Mouse (Mus musculus) CH12.LX (cell line): ENCODE data around the gene Ttll8. TPM values are rescaled to one million over a fixed set of nuclear protein-coding genes. Genes with fewer than 3 reads are reported as not detected.

Experiments
- DNase-seq: peaks from one replicate; pipeline ENCODE4 v3.0.0-alpha.2; 2013; ENCODE audit errors: extremely low read depth
- H3K27ac ChIP-seq: 2 replicates; pipeline ENCODE4 v1.5.1; 2012; ENCODE audit warnings: low read depth, mild to moderate bottlenecking, control low read depth, moderate library complexity; ENCODE audit not compliant: insufficient read depth
- H3K27me3 ChIP-seq: replicated peaks from 2 replicates; pipeline ENCODE3; 2012; ENCODE audit warnings: inconsistent platforms
- H3K36me3 ChIP-seq, 2 experiments: replicated peaks in 1 of 2; 2 replicates each; pipeline versions ENCODE3 to v1.6.1; 2012; ENCODE audit warnings: inconsistent platforms in 1 of 2, low read length in 1 of 2, mild to moderate bottlenecking in 1 of 2, mixed read lengths in 1 of 2, moderate library complexity in 1 of 2; ENCODE audit not compliant: control insufficient read depth in 1 of 2, insufficient read depth in 1 of 2
- H3K4me1 ChIP-seq, 2 experiments: 2 replicates each; pipeline ENCODE4 v1.6.1; 2012; ENCODE audit warnings: inconsistent platforms in 1 of 2, moderate library complexity in 1 of 2; ENCODE audit not compliant: insufficient read depth in 2 of 2, control insufficient read depth in 1 of 2
- H3K4me2 ChIP-seq: 2 replicates; pipeline ENCODE4 v1.6.1; 2012; ENCODE audit warnings: low read depth, mild to moderate bottlenecking, control low read depth; ENCODE audit not compliant: poor library complexity, insufficient read depth, severe bottlenecking
- H3K4me3 ChIP-seq, 3 experiments: fragments of 150-350 bp in 1 of 3; sonication (generic) in 1 of 3; replicated peaks in 1 of 3; 2 replicates each; pipeline versions ENCODE3 to v1.5.1; 2011 to 2012; ENCODE audit warnings: low read depth in 2 of 3, low read length in 2 of 3, mild to moderate bottlenecking in 2 of 3, moderate library complexity in 2 of 3, control low read depth in 1 of 3, improper control_type of control experiment in 1 of 3, inconsistent platforms in 1 of 3, mixed read lengths in 1 of 3; ENCODE audit not compliant: poor library complexity in 1 of 3
- H3K79me2 ChIP-seq: replicated peaks from 2 replicates; pipeline ENCODE4 v1.6.1; 2012; ENCODE audit warnings: mild to moderate bottlenecking, moderate library complexity; ENCODE audit not compliant: control insufficient read depth, poor library complexity, insufficient read depth, severe bottlenecking; ENCODE audit errors: extremely low read depth
- H3K9ac ChIP-seq: 2 replicates; pipeline ENCODE4 v1.6.1; 2012; ENCODE audit warnings: low read depth, mild to moderate bottlenecking, control low read depth, moderate library complexity; ENCODE audit not compliant: insufficient read depth
- H3K9me3 ChIP-seq: replicated peaks from 2 replicates; pipeline ENCODE3; 2012; ENCODE audit warnings: low read length, inconsistent platforms, mixed read lengths
- CHD1 ChIP-seq: IDR thresholded peaks from 2 replicates; pipeline ENCODE4 v1.6.1; 2012; ENCODE audit warnings: low read depth, low read length, improper control_type of control experiment, inconsistent platforms
- CHD2 ChIP-seq: IDR thresholded peaks from 2 replicates; pipeline ENCODE4 v1.6.1; 2011; ENCODE audit warnings: low read length, improper control_type of control experiment
- CTCF ChIP-seq, 2 experiments: IDR thresholded peaks in 1 of 2; conservative IDR thresholded peaks in 1 of 2; 2 replicates each; pipeline ENCODE4 v1.5.1; 2011 to 2012; ENCODE audit warnings: low read depth in 2 of 2, low read length in 2 of 2, improper control_type of control experiment in 1 of 2, inconsistent platforms in 1 of 2, mild to moderate bottlenecking in 1 of 2, moderate library complexity in 1 of 2
- ETS1 ChIP-seq: conservative IDR thresholded peaks from 2 replicates; pipeline ENCODE4 v1.6.1; 2012; ENCODE audit warnings: low read depth, mild to moderate bottlenecking, inconsistent platforms, low read length, improper control_type of control experiment, moderate library complexity
- GABPA ChIP-seq: IDR thresholded peaks from 2 replicates; pipeline ENCODE4 v1.6.1; 2012; ENCODE audit warnings: low read depth, low read length, improper control_type of control experiment, inconsistent platforms; ENCODE audit not compliant: insufficient replicate concordance
- JUN ChIP-seq: IDR thresholded peaks from 2 replicates; pipeline ENCODE4 v1.6.1; 2011; ENCODE audit warnings: low read depth, mild to moderate bottlenecking, low read length, improper control_type of control experiment, moderate library complexity; ENCODE audit not compliant: insufficient read depth
- KAT2A ChIP-seq: IDR thresholded peaks from 2 replicates; pipeline ENCODE4 v1.6.1; 2012; ENCODE audit warnings: low read length, improper control_type of control experiment, inconsistent platforms; ENCODE audit not compliant: insufficient replicate concordance
- MAFK ChIP-seq: IDR thresholded peaks from 2 replicates; pipeline ENCODE4 v1.6.1; 2011; ENCODE audit warnings: low read length, improper control_type of control experiment; ENCODE audit not compliant: insufficient replicate concordance
- MAZ ChIP-seq: IDR thresholded peaks from 2 replicates; pipeline ENCODE4 v1.6.1; 2012; ENCODE audit warnings: low read depth, mild to moderate bottlenecking, inconsistent platforms, low read length, improper control_type of control experiment, moderate library complexity
- MYC ChIP-seq: IDR thresholded peaks from 2 replicates; pipeline ENCODE4 v1.6.1; 2011; ENCODE audit warnings: low read depth, mild to moderate bottlenecking, improper control_type of control experiment, low read length
- NRF1 ChIP-seq: IDR thresholded peaks from 2 replicates; pipeline ENCODE4 v1.6.1; 2014; ENCODE audit warnings: low read depth, mild to moderate bottlenecking, inconsistent platforms, low read length, improper control_type of control experiment, moderate library complexity
- PAX5 ChIP-seq: IDR thresholded peaks from 2 replicates; pipeline ENCODE4 v1.6.1; 2012; ENCODE audit warnings: low read length, inconsistent platforms, mixed read lengths
- POLR2A ChIP-seq: IDR thresholded peaks from 2 replicates; pipeline ENCODE4 v1.6.1; 2011; ENCODE audit warnings: low read depth, mild to moderate bottlenecking, improper control_type of control experiment, low read length
- RAD21 ChIP-seq: IDR thresholded peaks from 2 replicates; pipeline ENCODE4 v1.6.1; 2011; ENCODE audit warnings: low read depth, mild to moderate bottlenecking, low read length, improper control_type of control experiment, moderate library complexity
- RCOR1 ChIP-seq: conservative IDR thresholded peaks from 2 replicates; pipeline ENCODE4 v1.6.1; 2012; ENCODE audit warnings: low read depth, mild to moderate bottlenecking, inconsistent platforms, low read length, improper control_type of control experiment
- SMC3 ChIP-seq: IDR thresholded peaks from 2 replicates; pipeline ENCODE4 v1.6.1; 2011; ENCODE audit warnings: low read depth, low read length, improper control_type of control experiment
- TBP ChIP-seq: conservative IDR thresholded peaks from 2 replicates; pipeline ENCODE4 v1.6.1; 2011; ENCODE audit warnings: low read depth, low read length, improper control_type of control experiment
- TCF12 ChIP-seq: IDR thresholded peaks from 2 replicates; pipeline ENCODE4 v1.6.1; 2014; ENCODE audit warnings: low read depth, mild to moderate bottlenecking, inconsistent platforms, low read length, improper control_type of control experiment
- UBTF ChIP-seq: IDR thresholded peaks from 2 replicates; pipeline ENCODE4 v1.6.1; 2012; ENCODE audit warnings: low read depth, mild to moderate bottlenecking, inconsistent platforms, low read length, improper control_type of control experiment, moderate library complexity
- USF1 ChIP-seq: IDR thresholded peaks from 2 replicates; pipeline ENCODE4 v1.6.1; 2014; ENCODE audit warnings: low read depth, mild to moderate bottlenecking, inconsistent platforms, low read length, improper control_type of control experiment
- ZKSCAN1 ChIP-seq: IDR thresholded peaks from 2 replicates; pipeline ENCODE4 v1.6.1; 2012; ENCODE audit warnings: low read depth, inconsistent platforms, low read length, improper control_type of control experiment, borderline replicate concordance
- dilution Hi-C: fragments of 300-500 bp; cut with MboI; formaldehyde crosslinking; loops from 2 replicates; pipeline ENCODE4 v1.14.3; 2020; ENCODE audit warnings: low sequenced_read_pairs; ENCODE audit not compliant: extremely low pct_unique_long_range_greater_than_20kb, extremely low pct_ligation_motif_present
- in situ Hi-C: fragments of 300-500 bp; cut with MboI; formaldehyde crosslinking; loops from 3 replicates; pipeline ENCODE4 v1.14.3; 2019; ENCODE audit warnings: low sequenced_read_pairs, low pct_ligation_motif_present, low pct_unique_long_range_greater_than_20kb, mixed read lengths
- polyA plus RNA-seq: library from polyadenylated mRNA; unstranded; fragments of >175 nt; gene quantifications from 2 replicates; pipeline ENCODE4 v1.2.1, GENCODE M21; 2012; ENCODE audit warnings: low read depth; ENCODE audit not compliant: insufficient read length
- total RNA-seq, 2 experiments: library from RNA; depleted of rRNA; stranded (reverse); fragments of 300-350 nt in 1 of 2; fragments of >200 nt in 1 of 2; gene quantifications; 2 replicates each; pipeline ENCODE4 v1.2.3; 2012 to 2014

Ttll8 gene
- total and polyA plus RNA-seq, 3 experiments: not detected

DNA sequence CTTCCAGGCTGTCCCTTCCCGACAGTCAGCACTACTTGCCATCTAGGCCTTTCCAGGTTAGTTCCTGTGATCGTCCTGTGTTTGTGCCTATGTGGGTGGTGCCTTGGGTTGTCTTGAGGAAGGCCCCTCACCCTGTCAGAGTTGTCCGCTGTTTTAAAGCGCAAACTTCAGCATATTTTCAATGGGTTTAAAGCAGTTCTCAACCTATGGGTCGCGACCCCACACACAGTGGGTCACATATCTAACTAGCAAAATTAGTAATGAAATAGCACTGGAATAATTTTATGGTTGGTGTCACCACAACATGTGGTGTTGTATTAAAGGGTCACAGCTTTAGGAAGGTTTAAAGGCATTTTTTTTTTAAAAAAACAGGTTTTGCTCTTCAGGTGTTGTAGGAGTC, 1.1 kb upstream of the Ttll8 start:
- no peak overlapping the region for H3K4me3 ChIP-seq
- DNase-seq: no peak
- TF ChIP-seq CHD2 (peak; percentile 52; the same call in 1 of the 2 replicates), TBP (no peak), CHD1 (no peak)
- TF ChIP-seq, all 38 proteins: peak for 1
- H3K27me3 ChIP-seq: peaks cover 74% of the 10 kb centered on the region
- no peak overlapping the region for H3K27ac ChIP-seq
- H3K36me3 ChIP-seq: no peaks in the 10 kb centered on the region
- H3K79me2 ChIP-seq: no peaks in the 10 kb centered on the region
- H3K9me3 ChIP-seq: no peaks in the 10 kb centered on the region
- no peak overlapping the region for H3K9ac ChIP-seq
- dilution Hi-C loops: no loop called here
- H3K4me2 ChIP-seq: no peak overlapping the region
- H3K4me1 ChIP-seq: no peaks in the 10 kb centered on the region
- in situ Hi-C loops: loop anchor here (25.0 kb wide), 2 partner anchors 107 to 257 kb away; partner anchors contain the start of genes Panx2 and Ppp6r2

DNA sequence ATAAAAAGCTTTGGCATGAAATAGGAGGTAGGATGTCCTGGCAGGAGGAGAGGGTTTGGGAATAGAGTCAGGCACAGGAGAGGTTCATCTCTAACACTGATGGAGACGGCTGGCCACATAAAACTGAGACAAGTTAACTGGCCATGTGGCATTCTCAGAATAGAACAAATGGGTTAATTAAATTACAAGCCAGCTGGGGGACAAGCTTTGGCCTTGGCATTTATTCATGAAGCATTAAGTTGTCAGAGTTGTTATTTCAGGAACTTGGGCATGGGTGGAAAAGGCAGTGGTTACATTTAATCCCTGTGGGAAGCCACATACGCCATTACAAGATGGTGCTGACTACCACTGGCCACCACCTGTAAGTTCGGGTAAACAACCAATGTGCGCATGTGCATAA, 3.0 kb downstream of the Ttll8 start:
- H3K9ac ChIP-seq: no peak overlapping the region
- no peak overlapping the region for H3K27ac ChIP-seq
- H3K27me3 ChIP-seq: peaks cover 69% of the 10 kb centered on the region
- no peaks in the 10 kb centered on the region for H3K4me1 ChIP-seq
- in situ Hi-C loops (loop anchor here (25.0 kb wide), 2 partner anchors 111 to 261 kb away; partner anchors contain the start of genes Panx2 and Ppp6r2), dilution Hi-C loops (no loop called here)
- no peak overlapping the region for H3K4me3 ChIP-seq
- no peak for DNase-seq
- no peak for TF ChIP-seq MAFK
- TF ChIP-seq JUN: no peak
- TF ChIP-seq UBTF: no peak
- TF ChIP-seq MAZ: no peak
- no peak for TF ChIP-seq ETS1
- TF ChIP-seq CHD1: no peak
- no peak for TF ChIP-seq MYC
- TF ChIP-seq SMC3: no peak
- no peak for TF ChIP-seq USF1
- TF ChIP-seq RCOR1: no peak
- TF ChIP-seq ZKSCAN1: no peak
- no peak for TF ChIP-seq RAD21
- no peak for TF ChIP-seq NRF1
- TF ChIP-seq POLR2A: no peak
- TF ChIP-seq CTCF (conservative IDR thresholded peaks at IDR 0.05 in 1 of 2, IDR thresholded peaks at IDR 0.05 in 1 of 2; ENCODE audit: low read depth in 2 of 2, low read length in 2 of 2): no peak
- TF ChIP-seq PAX5: no peak
- TF ChIP-seq TCF12: no peak
- no peak for TF ChIP-seq GABPA
- no peak for TF ChIP-seq KAT2A
- no peaks in the 10 kb centered on the region for H3K36me3 ChIP-seq
- no peaks in the 10 kb centered on the region for H3K79me2 ChIP-seq
- peaks cover 6% of the 10 kb centered on the region for H3K9me3 ChIP-seq
- no peak overlapping the region for H3K4me2 ChIP-seq
